Mouse (Mus musculus) forebrain, embryonic 15.5 days (tissue): Measurements from ENCODE around the gene Ssmem1. TPM values are rescaled to one million over a fixed set of nuclear protein-coding genes. Genes with fewer than 3 reads are reported as not detected.

ENCODE experiments used
- ATAC-seq: fragments of 200-750 bp; cut with Nextera tagmentation; replicated peaks from 2 replicates; pipeline ENCODE4 v1.8.0; 2017; ENCODE audit warnings: mild to moderate bottlenecking, moderate TSS enrichment, moderate library complexity
- H3K27ac ChIP-seq: fragments of 300-500 bp; sonication (generic); replicated peaks from 2 replicates; pipeline ENCODE4 v1.5.1; 2015; ENCODE audit warnings: mild to moderate bottlenecking, inconsistent platforms
- H3K27me3 ChIP-seq: fragments of 300-500 bp; sonication (generic); 2 replicates; pipeline ENCODE4 v1.6.1; 2015; ENCODE audit warnings: inconsistent platforms
- H3K36me3 ChIP-seq: fragments of 300-500 bp; sonication (generic); 2 replicates; pipeline ENCODE4 v1.6.1; 2015; ENCODE audit warnings: mild to moderate bottlenecking, inconsistent platforms
- H3K4me1 ChIP-seq: fragments of 300-500 bp; sonication (generic); 2 replicates; pipeline ENCODE4 v1.6.1; 2015; ENCODE audit warnings: inconsistent platforms
- H3K4me2 ChIP-seq: fragments of 300-500 bp; sonication (generic); replicated peaks from 2 replicates; pipeline ENCODE4 v1.6.1; 2015; ENCODE audit warnings: mild to moderate bottlenecking, inconsistent platforms
- H3K4me3 ChIP-seq: fragments of 300-500 bp; sonication (generic); 2 replicates; pipeline ENCODE4 v1.5.1; 2015; ENCODE audit warnings: mild to moderate bottlenecking, inconsistent platforms
- H3K9ac ChIP-seq: fragments of 300-500 bp; sonication (generic); replicated peaks from 2 replicates; pipeline ENCODE4 v1.6.1; 2015; ENCODE audit warnings: mild to moderate bottlenecking, inconsistent platforms
- H3K9me3 ChIP-seq: fragments of 300-500 bp; sonication (generic); 2 replicates; pipeline ENCODE4 v1.6.1; 2016; ENCODE audit warnings: inconsistent platforms
- WGBS: fragments of 180-500 bp; shearing (Covaris S2); methylation state at CpG from one replicate; pipeline ENCODE4 v1.1.7; 2015; ENCODE audit warnings: mixed read lengths; 5-methylcytosine and 5-hydroxymethylcytosine counted together
- polyA plus RNA-seq: library from polyadenylated mRNA; unstranded; fragments of >200 nt; fragmentation: Nextera tagmentation; extraction: Ambion mirVana; gene quantifications from 2 replicates; pipeline ENCODE4 v1.2.1, GENCODE M21; 2015

Ssmem1 gene
- polyA plus RNA-seq = 0.14 TPM in 1 of 2 replicates, not detected in the other

DNA sequence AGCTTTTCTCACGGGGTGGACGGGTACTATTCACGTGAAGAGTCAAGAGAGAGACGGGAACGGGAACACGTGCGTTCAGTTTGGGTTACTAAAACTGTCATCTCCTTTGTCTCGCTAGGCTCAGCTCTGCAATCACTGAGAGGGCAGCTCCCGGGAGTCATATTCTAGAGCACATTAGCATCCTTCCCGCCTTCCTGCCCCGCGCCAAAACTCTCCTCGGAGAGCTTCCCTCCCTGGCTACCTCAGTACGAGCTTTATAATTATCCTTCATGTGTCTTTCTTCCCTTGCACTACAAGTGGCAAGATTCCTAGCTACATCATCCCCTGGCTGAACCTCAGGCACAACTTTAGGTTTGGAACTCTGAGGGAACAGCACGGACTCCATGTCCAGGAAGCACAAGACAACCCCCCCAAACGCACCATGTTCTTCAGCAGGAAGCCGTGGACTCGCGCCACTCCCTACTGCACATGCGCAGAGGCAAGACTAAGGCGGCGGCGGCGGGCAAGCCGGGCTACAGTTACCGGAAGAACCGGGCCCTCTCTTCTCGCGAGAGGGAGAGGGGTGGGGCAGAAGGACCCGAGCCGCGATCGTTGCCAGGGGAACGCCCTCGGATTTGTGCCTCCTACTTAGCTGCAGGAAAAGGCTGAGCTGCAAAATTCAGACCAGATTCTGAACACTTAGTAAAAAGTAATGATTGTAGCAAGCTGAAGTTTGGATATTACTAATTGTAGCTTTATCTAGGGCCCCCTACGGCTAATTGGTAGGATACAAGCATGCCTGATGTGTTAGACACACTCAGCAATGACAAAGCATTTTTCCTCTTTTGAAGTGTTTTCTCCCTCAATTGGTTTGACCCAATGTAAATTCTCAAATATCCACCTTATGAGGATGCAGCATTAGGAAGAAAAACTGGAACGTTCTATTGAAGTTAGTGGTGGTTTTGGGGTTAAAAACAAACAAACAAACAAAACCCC lies at the start of gene Ssmem1, which contains the start of gene Tmem209:
Ssmem1 (plus strand) TSS at position 585 of the 975 bp plus-strand sequence.
Tmem209 (minus strand) TSS at position 519 of the 975 bp plus-strand sequence.
- Histone ChIP-seq H3K36me3 (0 out of 2 replicates have a peak, but pooled peaks cover 12% of the 10 kb centered on the region), H3K4me1 (peaks cover 13% of the 10 kb centered on the region), H3K27ac (peak within 1 kb of the TSS; percentile 93), H3K9me3 (no peaks in the 10 kb centered on the region), H3K9ac (peak within 1 kb of the TSS; percentile 75), H3K4me2 (peak within 1 kb of the TSS; percentile 64), H3K4me3 (peak within 1 kb of the TSS; percentile 60), H3K27me3 (no peaks in the 10 kb centered on the region)
- WGBS = under 1% methylated on average over 37 of the region's 37 CpGs
- peak; percentile 99 for ATAC-seq

DNA sequence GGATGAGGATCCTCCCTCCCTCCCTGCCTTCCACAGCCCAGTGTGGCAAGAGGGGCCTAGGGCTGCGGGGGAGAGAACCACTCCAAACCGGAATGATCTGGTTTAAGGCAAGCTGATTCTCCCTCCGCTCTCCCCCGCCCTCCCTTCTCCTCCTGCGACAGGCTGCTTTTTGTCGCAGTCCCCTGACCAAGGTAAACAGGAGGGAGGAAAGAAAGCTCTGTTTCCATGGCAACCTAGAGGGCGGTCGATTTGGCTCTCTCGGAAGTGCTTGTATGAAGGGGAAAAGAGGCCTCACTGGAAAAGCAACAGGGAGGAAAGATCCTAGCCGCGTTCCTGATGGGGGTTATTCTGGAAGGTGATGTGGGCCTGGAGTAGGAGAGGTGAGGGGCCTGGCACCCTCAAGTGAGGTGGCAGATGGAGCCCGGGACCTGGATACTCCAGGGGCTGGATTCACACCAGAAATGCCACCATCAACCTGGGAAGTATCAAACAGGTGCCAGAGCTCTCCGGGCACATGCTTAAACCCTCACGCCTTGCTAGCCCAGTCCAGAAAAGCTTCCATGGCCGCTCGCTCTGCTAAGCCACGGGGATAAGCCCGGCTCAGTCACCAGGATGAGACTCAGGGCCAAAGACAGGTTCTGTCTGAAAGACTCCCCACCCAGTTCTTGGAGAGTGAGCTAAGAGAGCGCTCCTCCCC lies 48.8 kb upstream of the Ssmem1 start:
- H3K4me2 ChIP-seq = peak overlapping the region; percentile 81
- H3K36me3 ChIP-seq = no peaks in the 10 kb centered on the region
- no peak overlapping the region; the same call in 1 of the 2 replicates for H3K4me3 ChIP-seq
- ATAC-seq = peak; percentile 94
- H3K27ac ChIP-seq = peak overlapping the region; percentile 97
- peaks cover 31% of the 10 kb centered on the region for H3K4me1 ChIP-seq
- H3K9ac ChIP-seq = peak overlapping the region; percentile 69
- H3K9me3 ChIP-seq = no peaks in the 10 kb centered on the region
- WGBS = 5% methylated on average over 18 of the region's 19 CpGs
- no peaks in the 10 kb centered on the region for H3K27me3 ChIP-seq

DNA sequence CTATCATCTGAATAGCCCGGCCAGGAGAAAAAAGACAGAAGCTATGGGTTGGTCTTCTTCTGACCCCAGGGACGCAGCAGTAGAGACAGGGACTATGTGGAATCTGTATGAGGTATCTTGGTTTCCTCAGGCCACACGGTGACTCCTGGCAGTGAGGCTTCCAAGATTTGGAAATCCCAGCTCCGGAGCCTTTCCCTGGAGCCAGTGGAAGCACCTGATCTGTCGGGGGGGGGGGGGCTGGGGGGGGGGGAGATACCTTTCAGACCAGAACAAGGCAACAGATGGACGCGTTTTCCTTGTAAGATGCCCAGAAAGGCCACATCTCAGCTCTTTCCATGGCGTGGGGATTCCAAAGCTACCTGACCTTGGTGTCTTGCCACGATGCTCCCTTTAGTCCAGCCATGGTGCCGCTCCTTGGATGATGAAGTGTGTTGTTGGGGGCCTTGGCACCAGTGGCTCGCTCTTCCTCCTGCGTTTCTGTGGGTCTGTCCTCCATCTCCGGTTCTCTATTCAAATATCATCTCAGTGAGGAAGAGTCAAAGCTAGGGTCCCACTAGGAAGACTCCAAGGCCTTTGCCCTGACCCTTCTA lies 47.8 kb upstream of the Ssmem1 start:
- WGBS = 92% methylated on average over 13 of the region's 13 CpGs
- no peak overlapping the region for H3K4me2 ChIP-seq
- no peaks in the 10 kb centered on the region for H3K9me3 ChIP-seq
- H3K4me1 ChIP-seq = peaks cover 31% of the 10 kb centered on the region
- H3K36me3 ChIP-seq = no peaks in the 10 kb centered on the region
- 0 out of 2 replicates have a peak overlapping the region, but pooled peaks have one; percentile 69 for H3K9ac ChIP-seq
- H3K27ac ChIP-seq = peak overlapping the region; percentile 97
- H3K27me3 ChIP-seq = no peaks in the 10 kb centered on the region
- H3K4me3 ChIP-seq = no peak overlapping the region
- no peak for ATAC-seq

DNA sequence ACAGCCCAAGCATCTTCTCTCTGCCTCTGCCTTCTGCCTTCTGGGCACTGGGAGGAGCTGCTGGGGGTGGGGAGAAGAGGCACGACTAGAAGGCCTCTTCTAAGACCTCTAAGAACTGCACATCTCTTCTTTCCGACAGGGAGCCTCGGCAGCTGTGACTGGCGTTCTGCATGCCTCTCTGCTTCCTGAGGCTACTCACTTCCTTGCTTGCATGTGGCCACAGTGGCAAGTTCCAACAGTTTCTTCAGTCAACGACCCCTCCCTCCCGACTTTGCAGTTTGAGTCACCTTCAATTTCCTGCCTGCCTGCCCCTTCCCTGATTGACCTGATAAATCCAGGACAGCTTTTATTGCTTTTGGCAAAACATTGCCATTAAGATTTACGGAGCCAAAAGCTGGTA lies 46.8 kb upstream of the Ssmem1 start:
- Histone ChIP-seq H3K36me3 (no peaks in the 10 kb centered on the region), H3K4me3 (no peak overlapping the region), H3K27ac (no peak overlapping the region), H3K9me3 (no peaks in the 10 kb centered on the region), H3K27me3 (no peaks in the 10 kb centered on the region), H3K4me2 (no peak overlapping the region), H3K4me1 (peaks cover 31% of the 10 kb centered on the region), H3K9ac (no peak overlapping the region)
- no peak for ATAC-seq
- 42% methylated on average over 7 of the region's 7 CpGs for WGBS

DNA sequence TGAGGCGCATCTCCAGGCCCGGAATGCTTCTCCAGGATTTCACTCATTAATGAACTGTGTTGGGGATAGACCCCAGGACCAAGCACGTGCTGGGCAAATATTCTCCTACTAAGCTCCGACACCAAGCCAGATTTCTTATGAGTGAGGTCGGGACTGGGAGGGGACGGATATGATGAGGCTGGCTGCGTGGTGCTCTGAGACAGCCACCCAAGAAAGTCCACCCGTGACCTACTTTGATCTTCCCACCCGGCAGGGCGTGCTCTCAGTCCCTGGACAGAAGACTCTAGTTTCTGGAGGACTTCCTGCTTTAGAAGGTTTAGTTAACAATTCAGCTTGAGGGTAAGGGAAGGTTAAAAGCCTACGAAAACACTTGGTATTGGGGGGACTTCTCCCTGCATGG lies 44.1 kb upstream of the Ssmem1 start:
- H3K36me3 ChIP-seq = no peaks in the 10 kb centered on the region
- no peak overlapping the region for H3K9ac ChIP-seq
- no peaks in the 10 kb centered on the region for H3K27me3 ChIP-seq
- 88% methylated on average over 11 of the region's 11 CpGs for WGBS
- H3K27ac ChIP-seq = no peak overlapping the region
- no peak overlapping the region for H3K4me3 ChIP-seq
- no peak overlapping the region for H3K4me2 ChIP-seq
- H3K9me3 ChIP-seq = no peaks in the 10 kb centered on the region
- H3K4me1 ChIP-seq = peaks cover 17% of the 10 kb centered on the region
- ATAC-seq = no peak

DNA sequence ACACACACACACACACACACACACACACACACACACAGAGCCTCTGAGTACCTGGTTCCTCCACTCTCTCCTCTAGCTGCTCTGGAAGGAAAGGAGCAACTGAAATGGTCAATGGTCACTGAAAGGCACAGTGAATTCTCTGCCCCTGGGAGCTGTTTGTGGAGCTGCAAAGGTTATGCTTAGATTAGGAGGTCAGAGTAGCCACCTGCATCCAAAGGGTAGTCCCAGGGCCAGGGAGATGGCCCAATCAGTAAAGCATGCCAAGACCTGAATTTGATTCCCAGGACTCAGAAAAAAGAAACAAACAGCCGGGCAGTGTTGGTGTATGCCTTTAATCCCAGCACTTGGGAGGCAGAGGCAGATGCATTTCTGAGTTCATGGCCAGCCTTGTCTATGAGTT lies 41.6 kb upstream of the Ssmem1 start:
- 80% methylated on average over 1 of the region's 1 CpGs for WGBS
- H3K4me1 ChIP-seq = peaks cover 6% of the 10 kb centered on the region
- no peaks in the 10 kb centered on the region for H3K9me3 ChIP-seq
- no peak overlapping the region for H3K9ac ChIP-seq
- ATAC-seq = no peak
- no peak overlapping the region for H3K4me3 ChIP-seq
- H3K27ac ChIP-seq = no peak overlapping the region
- H3K4me2 ChIP-seq = no peak overlapping the region
- H3K27me3 ChIP-seq = no peaks in the 10 kb centered on the region
- H3K36me3 ChIP-seq = no peaks in the 10 kb centered on the region

GRCm38 (mm10) chr6:30468684-30469083 lies 41.0 kb upstream of the Ssmem1 start:
- Histone ChIP-seq H3K36me3 (no peaks in the 10 kb centered on the region), H3K4me2 (no peak overlapping the region), H3K9ac (no peak overlapping the region), H3K27me3 (no peaks in the 10 kb centered on the region), H3K4me3 (no peak overlapping the region), H3K9me3 (no peaks in the 10 kb centered on the region), H3K27ac (0 out of 2 replicates have a peak overlapping the region, but pooled peaks have one; percentile 46), H3K4me1 (peaks cover 6% of the 10 kb centered on the region)
- ATAC-seq = 0 out of 2 replicates have a peak, but pooled peaks have one; percentile 33
- WGBS = 61% methylated on average over 12 of the region's 12 CpGs

- 42% methylated on average over 12 of the region's 12 CpGs for WGBS
Measured at GRCm38 (mm10) chr6:30469370-30469769, 40.3 kb upstream of the Ssmem1 start.

DNA sequence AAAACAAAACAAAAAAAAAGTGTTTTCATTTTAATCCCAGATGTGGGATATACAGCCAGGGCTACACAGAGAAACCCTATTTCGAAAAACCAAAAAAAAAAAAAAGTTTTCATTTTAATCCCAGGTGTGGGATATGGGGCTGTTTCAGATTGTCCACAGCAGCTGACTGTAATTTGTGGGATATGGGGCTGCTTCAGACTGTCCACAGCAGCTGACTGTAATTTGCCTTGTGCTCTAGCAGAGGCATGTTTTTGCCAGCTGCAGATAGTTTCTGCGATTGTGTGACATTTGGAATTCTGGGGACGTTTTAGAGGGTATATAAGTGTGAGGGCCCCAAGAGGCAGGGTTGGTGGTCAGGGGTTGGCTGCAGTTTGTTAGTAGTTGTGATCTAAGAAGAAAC lies 37.9 kb upstream of the Ssmem1 start:
- Histone ChIP-seq H3K27me3 (no peaks in the 10 kb centered on the region), H3K4me3 (no peak overlapping the region), H3K4me2 (no peak overlapping the region), H3K36me3 (no peaks in the 10 kb centered on the region), H3K27ac (no peak overlapping the region), H3K9me3 (no peaks in the 10 kb centered on the region), H3K4me1 (peaks cover 11% of the 10 kb centered on the region), H3K9ac (no peak overlapping the region)
- 87% methylated on average over 3 of the region's 3 CpGs for WGBS
- no peak for ATAC-seq

More at GRCm38 (mm10) chr6:30469370-30469769, 40.3 kb upstream of the Ssmem1 start:
- Histone ChIP-seq H3K4me3 (no peak overlapping the region), H3K9ac (no peak overlapping the region), H3K27me3 (no peaks in the 10 kb centered on the region), H3K36me3 (no peaks in the 10 kb centered on the region), H3K4me2 (no peak overlapping the region), H3K4me1 (peaks cover 6% of the 10 kb centered on the region), H3K9me3 (no peaks in the 10 kb centered on the region), H3K27ac (peak overlapping the region; percentile 46)
- peak; percentile 81 for ATAC-seq

DNA sequence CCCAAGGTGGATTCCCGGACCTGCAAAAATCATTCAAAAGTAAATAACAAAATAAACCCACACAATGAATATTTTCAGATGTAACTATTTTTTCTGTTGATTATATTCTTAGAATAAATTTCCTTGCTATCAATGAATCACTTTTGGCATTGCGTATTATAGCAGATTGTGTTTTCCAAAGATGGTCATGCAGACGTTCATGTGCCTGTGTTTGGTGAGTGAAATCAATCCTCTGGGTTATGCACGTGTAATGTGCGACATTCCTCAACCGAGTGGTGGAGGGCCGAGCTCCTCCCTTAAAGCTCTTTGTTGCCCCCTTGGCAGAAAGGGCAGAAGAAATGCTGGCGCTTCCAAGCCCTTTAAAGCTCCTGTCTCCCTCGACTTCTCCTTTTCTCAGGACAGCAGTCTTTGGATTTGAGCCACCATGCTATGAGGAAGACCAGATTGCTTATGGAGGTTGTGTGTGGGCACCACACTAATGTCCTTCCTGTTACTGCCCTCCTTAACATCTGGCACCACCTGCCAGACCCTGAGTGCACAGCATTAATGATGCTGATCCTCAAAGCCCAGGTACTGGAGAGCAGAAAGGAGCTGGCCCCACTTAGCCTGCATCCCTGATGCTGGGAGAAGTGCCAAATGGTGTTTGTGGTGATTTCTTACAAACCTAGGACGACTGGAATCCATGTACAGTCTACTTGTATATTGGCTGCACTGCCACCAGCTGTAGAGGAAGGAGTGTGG lies 33.5 kb upstream of the Ssmem1 start:
- 70% methylated on average over 10 of the region's 10 CpGs for WGBS
- Histone ChIP-seq H3K27ac (no peak overlapping the region), H3K36me3 (no peaks in the 10 kb centered on the region), H3K4me1 (peaks cover 5% of the 10 kb centered on the region; the same call in 1 of the 2 replicates), H3K4me3 (no peak overlapping the region), H3K9ac (no peak overlapping the region), H3K9me3 (no peaks in the 10 kb centered on the region), H3K27me3 (no peaks in the 10 kb centered on the region), H3K4me2 (no peak overlapping the region)
- ATAC-seq = no peak

GRCm38 (mm10) chr6:30477210-30477714 lies 32.4 kb upstream of the Ssmem1 start:
- no peak overlapping the region for H3K4me3 ChIP-seq
- no peaks in the 10 kb centered on the region for H3K27me3 ChIP-seq
- H3K36me3 ChIP-seq = peaks cover 4% of the 10 kb centered on the region; the same call in 1 of the 2 replicates
- WGBS = 84% methylated on average over 8 of the region's 8 CpGs
- H3K4me1 ChIP-seq = peaks cover 5% of the 10 kb centered on the region; the same call in 1 of the 2 replicates
- H3K27ac ChIP-seq = no peak overlapping the region
- 0 out of 2 replicates have a peak, but pooled peaks have one; percentile 26 for ATAC-seq
- no peaks in the 10 kb centered on the region for H3K9me3 ChIP-seq
- no peak overlapping the region for H3K4me2 ChIP-seq
- H3K9ac ChIP-seq = no peak overlapping the region
